Mouse (Mus musculus) gonadal fat pad, adult 2 months (tissue): Measurements from ENCODE around the gene Gjb3. TPM values are rescaled to one million over a fixed set of nuclear protein-coding genes. Genes with fewer than 3 reads are reported as not detected.

Source experiments
- DNase-seq: peaks from one replicate; pipeline ENCODE4 v3.0.0-alpha.2; 2012; ENCODE audit warnings: low read depth
- polyA plus RNA-seq: library from polyadenylated mRNA; depleted of rRNA; stranded (reverse); fragments of >200 nt; gene quantifications from 2 replicates; pipeline ENCODE4 v1.2.3, GENCODE M21; 2012; rRNA removed

Gjb3 gene
- polyA plus RNA-seq, 1 experiment, result 58.2 TPM

GRCm38 (mm10) chr4:127279241-127279640 lies 51.4 kb downstream of the Gjb3 start:
- no peak for DNase-seq

- no peak for DNase-seq
Measured at GRCm38 (mm10) chr4:127278451-127279001, 52.1 kb downstream of the Gjb3 start.

Other genes with a start within 250 kb of the Gjb3 start
- gene Tmem35b, start 207.2 kb downstream of the Gjb3 start, polyA plus RNA-seq, result 26.4 and 29.1 TPM in 2 replicates
- 0.05 and 0.09 TPM in 2 replicates for gene Dlgap3, start 161.6 kb downstream of the Gjb3 start, polyA plus RNA-seq
- 28.5 and 30.3 TPM in 2 replicates for gene Smim12, start 87.1 kb downstream of the Gjb3 start, polyA plus RNA-seq
- 35.8 and 37.9 TPM in 2 replicates for gene Gja4, start 16.8 kb downstream of the Gjb3 start, polyA plus RNA-seq
- 9.9 and 20.1 TPM in 2 replicates for gene Gjb4, start 23.2 kb upstream of the Gjb3 start, polyA plus RNA-seq
- 3.5 and 4.6 TPM in 2 replicates for gene Gjb5, start 27.3 kb upstream of the Gjb3 start, polyA plus RNA-seq